Mouse (Mus musculus) testis, postnatal 14 days (tissue): ENCODE results near the gene Lin28a.

Experiments
- DNase-seq: peaks from one replicate; pipeline ENCODE4 v3.0.0; 2021; ENCODE audit warnings: low spot score

Lin28a gene

DNA sequence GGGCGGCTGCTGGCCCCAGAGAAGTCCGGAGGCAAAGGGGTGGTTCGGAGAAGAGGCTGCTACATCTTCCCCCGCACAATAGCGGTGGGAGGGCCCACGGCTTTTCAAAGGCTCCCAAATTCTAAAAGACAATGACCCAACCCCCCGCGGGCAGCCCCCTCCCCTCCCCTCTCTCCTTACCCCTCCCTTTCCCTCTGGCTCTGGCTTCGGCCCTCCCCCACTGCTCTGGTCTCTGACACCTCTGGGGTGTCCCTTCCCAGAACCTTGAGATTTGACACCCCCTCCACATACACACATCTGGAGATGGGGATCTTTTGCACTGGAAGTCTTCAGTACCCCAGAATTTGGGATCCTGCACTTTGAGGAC lies at the start of gene Lin28a:
Lin28a (minus strand) TSS at position 63 of the 367 bp plus-strand sequence.
- peak; percentile 32 for DNase-seq

DNA sequence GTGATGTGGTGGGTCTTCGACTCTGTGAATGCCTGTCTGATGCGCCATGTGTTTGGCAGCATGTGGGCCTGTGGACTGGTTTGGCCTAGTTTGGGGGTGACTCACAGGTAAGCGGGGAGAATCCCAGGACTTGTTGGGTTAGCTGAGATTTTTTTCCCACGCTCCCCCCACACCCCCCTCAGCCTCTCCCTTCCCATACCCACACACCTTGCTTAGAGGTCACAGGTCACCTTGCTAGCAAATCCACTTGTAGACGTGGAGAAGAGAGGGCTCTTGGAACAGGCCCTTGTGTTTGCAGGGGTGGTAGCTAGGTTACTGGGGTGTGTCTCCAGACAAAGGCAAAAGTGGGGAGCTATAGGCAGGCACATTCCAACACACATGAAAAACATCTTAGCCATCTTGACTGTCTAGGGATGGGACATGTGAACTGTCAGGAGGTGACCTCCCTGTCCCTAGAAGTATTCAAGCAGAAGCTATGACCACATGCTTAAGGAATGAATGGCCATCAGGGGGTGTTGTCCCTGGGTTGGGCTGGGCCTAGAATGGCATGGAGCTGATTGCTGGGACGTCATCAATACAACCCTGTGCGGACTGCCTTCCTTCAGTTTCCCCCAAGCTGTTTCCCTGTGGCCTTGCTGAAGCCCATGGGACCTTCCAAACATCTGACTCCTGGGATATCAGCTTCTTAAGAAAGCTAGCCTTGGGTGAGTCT lies 49.3 kb upstream of the Lin28a start:
- DNase-seq = no peak

DNA sequence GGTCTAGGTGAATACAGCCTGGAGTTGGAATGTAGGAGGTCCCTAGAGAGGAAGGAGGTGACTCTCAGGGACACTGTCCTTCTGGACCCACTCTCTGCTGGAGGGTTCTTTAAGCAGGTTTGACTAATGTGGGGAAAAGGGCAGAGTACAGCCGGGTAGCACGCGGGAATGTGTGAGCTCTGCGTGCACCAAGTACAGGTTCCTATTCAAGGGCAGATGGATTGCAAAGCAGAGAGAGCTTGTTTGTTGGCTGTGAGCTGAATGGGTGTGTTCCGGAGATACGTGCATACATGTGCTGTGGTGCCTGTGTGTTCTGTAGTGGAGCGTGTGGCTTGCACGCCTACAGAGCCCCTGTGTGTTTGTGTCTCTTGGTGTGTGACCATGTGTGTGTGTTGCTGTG lies 48.7 kb upstream of the Lin28a start:
- no peak for DNase-seq

DNA sequence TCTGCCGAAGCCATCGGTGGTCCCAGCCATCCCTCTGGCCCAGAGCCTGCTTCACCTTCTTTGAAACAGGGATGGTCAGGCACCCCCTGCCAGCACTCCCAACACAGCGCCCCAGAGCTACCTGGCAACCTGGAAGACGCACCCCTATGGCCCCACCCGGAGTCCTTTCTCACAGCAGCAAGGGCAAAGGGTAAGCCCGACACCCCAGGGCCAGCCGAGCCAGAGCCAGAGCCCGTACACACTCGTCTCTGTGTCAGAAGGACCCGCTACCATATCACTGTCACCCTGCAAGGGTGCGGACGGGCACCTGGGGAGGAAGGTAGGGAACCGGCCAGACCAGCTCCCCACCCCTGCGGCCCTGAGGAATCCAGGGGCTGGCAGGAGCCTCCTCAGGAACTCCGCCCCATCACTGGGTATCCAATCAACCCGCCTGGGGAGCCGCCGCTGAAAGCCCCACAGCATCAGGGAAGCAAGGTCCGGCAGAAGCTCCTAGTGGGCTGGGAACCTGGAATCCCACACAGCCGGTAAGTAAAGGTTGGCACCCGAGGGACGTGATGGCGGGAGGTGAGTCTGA lies 46.9 kb upstream of the Lin28a start:
- DNase-seq = no peak

DNA sequence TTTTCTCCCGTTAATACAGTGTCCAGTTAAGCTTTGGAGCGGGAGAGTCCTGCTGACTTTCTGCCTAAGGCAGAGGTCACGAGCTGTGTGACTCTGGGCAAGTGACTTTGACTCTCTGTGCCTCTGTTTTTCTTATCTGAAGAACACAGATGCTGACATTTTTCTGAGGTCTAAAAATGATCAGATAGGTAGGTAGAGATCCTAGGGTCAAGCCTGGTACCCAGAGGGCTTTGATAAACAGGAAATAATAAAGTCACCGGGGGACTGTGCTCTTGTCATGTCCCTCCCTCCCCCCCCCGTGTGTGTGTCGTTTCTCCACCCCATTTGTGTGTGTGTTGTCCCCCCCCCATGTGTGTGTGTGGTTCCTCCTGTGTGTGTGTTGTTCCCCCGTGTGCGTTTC lies 43.9 kb upstream of the Lin28a start:
- DNase-seq = no peak

DNA sequence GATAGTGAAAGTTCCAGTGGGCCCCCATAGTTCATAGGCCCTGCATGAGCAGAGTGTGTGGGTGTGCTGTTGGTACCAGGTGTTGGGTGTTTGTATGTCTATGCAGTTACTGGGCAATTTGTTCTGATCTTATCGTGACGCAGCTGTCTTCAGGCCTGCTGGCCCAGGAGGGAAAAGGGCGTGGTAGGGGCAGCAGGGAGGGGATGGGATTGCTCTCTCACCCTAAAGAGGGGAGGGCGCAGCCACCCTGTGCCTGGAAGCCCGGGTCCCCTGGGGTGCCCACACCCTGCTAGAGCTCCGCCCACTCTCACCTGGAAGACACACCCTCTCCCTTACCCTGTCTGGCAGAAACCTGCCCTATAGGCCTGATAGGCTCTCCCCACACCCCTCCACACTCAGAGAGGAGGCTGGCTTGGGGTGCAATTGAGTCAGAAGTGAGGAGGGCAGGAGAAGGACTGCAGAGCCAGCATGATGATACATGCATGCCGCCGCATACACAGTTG lies 43.4 kb upstream of the Lin28a start:
- DNase-seq = no peak

DNA sequence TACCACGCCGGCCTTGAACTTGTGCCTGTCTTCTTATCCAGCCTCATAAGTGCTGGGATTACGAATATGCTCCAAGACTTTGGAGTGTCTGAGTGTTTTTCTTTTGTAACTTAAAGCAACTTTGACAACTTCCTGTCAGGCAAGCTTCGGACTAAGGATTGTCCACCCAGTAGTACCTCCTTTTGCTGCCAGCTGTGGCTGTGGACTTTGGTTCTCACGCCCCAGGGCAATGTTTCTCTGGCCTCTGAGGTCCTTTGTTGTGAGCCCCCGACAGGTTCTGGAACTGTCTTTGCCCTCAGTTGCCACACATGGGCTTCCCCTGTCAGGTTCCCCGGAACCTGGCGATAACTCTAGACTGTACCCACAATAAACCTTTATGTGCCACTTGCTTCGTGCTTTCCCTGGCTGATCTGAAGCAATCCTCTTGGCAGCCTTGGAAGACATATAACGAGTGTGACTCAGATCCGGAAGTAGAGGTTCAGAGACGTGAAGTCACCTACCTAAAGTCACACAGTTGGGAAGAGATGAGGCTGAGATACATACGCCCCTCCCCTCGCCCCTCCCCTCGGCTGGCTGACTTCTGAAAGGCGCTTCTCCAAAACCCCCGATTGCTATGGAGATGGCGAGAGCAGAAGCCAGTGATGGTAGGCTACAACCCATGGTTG lies 42.7 kb upstream of the Lin28a start:
- DNase-seq = no peak

DNA sequence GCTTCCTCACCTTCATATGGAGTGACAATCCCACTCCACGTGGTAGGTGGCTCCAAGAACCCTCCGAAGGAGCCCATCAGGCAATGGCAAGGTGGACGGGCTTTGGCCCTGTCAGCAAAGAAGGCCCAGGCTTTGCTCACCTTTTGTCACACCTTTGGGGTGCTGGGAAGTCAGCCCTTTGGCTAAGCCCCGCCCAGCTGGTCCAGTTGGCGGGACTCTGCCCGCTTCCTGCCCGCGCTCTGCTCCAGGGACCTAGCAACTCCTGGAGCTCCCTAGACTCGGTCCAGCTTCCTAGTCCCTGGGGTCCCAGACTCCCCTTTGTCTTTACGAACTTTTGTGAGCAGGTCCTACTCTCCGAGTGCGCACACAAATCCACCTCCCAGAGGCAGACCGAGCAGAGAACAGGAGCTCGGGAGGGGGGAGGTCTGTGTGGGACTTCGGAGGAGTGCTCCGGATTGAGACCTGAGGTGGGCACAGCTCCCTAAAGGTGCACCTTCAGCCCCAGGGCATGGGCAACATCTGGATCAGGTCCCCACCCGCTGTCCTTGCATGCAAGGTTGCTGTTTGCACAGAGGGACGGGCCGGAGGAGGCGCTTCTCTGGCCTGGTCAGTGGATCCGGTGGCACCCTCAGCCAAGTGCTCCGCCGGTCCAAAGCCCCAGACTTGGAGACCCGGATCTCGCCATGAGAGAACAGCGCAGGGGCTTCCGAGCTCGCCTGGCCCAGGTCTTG lies 41.7 kb upstream of the Lin28a start, which contains the start of gene Crybg2:
Crybg2 (plus strand) TSS at position 681 of the 731 bp plus-strand sequence.
- no peak for DNase-seq

DNA sequence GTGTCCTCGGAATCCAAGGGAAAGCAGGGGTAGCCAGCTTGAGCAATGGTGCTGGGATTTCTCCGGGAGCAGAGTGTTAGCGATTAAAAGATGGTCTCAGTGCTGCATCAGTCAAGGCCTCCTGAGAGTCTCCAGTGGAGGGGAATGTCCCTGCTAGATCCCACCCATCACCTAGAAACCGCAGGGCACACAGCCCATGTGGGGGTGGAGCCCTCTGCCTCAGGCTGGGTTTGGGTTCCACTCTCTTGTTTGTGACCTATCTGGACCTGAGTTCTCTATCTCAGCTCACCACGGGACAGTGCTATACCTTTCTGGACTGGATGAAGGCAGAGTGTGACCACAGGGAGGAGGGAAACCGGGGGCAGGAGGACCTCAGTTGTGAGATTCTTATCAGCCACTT lies 40.3 kb upstream of the Lin28a start:
- no peak for DNase-seq

DNA sequence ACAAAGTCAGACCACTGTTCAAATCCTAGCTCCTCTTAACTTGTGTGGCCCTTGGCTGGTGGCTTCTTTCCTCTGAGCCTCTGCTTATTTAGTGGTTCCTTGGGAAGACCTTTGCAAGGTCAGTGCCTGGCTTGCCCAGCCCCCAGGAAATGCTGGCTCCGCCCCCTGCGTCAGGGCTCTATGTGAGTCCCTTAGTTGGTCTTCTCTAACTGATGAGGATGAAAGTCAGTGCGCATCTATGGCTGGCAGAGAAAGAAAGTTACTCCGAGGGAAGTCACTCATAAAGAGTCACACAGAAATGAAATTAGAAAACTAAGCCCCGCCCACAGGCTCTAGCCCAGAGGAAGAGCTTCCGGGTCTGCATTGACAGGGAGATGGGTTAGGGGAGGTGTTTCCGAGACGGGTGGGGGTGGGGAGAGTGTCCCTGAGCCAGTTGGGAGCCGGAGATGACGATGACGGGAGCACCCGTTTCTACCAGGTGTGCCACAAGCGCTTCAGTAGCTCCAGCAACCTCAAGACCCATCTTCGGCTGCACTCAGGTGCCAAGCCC lies 39.6 kb upstream of the Lin28a start:
- no peak for DNase-seq

DNA sequence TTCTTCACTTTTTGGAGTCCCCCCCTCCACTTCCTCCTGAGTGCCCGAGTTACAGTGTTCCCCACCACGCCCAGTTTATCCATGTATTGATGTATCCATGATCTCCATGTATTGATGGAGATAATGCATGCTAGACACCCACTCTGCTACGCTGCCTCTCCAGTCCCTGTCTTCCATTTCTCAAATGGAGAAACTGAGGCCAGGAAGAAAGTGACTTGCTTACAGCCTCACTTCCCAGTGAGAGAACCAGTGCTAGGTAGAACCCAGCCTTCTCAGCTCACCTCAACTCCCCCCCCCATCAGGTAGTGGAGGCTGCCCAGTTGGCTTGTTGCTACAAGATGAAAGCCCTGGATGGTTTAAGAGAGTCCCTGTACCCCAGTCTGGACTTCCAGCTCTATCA lies 34.9 kb upstream of the Lin28a start, which contains the start of gene Zfp683:
Zfp683 (plus strand) TSS at position 301 of the 400 bp plus-strand sequence.
- no peak for DNase-seq

DNA sequence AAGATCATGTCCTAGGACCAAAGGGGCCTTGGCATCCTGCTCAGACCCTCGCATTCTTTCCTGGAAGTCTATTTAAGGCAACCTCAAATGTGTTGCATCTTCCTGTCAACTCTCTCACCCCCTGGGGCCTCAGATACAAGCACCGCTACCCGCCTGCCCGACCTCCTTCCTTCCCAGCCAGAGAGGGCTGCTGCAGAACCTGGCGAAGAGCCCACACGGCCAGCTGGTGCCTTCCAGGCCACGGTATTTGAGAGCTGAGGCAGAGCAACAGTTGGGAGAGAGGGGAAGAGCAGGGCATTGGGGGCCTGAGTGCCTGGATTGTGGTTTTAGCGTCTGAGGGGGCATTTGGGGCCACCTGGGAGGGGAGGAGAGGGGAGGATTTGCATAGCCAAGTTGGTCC lies 33.9 kb upstream of the Lin28a start:
- DNase-seq = no peak

DNA sequence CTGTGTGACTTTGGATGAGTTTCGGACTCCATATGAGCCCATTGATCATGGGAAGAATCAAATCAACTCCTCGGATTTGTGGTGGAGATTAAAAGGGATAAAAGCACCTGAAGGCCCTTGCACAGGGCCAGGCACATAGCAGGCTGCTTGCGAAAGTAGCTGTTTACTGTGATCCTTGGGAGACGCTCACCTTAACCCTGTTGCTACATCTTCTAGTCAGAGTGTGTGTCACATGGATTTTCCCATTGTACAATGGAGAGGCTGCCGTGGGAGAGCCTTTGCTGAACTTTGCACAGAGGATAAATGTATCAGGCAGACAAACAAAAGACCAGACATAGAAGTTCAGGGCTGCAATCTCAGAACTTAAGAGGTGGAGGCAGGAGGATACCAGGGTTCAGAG lies 33.3 kb upstream of the Lin28a start:
- DNase-seq = no peak

DNA sequence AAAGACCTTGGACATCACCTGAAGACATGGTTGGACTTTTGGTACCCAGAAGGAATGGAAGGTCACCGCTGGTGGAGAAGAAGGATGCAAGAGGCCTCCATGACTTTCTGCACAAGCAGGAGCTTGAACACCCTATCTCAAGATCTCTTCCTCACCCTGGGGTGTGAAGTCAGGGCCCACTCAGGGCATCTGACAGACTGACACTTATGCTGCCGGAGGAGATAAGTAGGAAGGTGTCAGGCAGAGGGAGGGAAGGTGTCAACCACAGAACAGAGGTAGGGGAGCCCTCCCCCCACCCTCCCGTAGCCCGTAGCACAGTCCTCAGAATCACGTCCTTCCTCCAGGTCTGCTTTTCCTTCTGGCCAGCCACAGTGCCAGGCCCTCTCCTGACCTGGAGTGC lies 29.0 kb upstream of the Lin28a start:
- DNase-seq = no peak

DNA sequence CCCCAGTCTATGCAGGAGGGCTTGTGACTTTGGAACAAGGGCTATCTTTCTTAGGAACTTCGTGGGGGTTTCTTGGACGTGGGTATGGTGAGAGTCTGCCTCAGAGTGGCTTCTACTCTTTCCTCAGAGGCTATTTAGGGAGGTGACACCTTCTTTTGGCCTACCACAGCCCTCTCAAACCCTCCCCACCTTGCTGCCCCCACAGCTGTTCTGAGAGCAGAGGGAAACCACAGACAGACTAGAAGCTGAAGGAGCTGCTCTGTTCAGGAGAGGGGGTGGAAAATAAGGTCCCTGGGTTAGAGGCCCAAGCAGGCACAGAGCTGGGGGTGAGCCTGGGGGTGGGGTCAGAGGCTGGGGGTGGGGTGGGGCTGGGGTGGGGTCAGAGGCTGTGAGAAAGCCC lies 24.4 kb upstream of the Lin28a start:
- no peak for DNase-seq

DNA sequence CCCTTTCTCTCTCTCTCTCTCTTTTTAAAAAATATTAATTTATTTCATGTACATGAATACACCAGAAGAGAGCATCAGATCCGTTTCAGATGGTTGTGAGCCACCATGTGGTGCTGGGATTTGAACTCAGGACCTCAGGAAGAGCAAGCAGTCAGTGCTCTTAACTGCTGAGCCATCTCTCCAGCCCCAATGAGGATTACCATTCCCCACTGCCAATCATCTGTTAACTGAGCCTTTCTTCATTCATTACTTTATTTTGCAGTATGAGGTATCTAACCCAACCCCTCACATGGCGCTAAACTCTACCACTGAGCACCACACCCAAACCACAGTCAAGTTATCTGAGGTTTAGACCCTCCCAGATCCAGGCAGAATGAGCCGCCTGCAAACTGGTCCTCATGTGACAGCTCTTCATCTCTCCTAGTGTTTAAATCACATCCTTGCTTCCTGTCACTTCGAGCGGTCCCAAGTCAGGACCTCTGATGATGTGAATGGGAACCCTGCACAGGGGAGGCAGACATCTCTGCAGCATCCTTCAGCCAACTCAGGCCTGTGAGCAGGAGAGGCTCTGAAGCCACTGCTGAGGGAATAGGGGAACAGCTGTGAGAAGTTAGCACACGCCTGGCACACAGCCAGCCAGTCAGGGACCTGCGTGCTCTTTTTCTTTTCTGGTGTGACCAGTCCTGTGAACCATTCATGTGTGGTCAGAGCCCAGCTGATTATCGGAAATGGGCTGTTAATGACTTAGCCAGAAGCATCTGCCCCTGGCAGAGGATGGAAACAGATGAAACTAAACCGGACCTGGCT lies 22.9 kb upstream of the Lin28a start:
- no peak for DNase-seq

DNA sequence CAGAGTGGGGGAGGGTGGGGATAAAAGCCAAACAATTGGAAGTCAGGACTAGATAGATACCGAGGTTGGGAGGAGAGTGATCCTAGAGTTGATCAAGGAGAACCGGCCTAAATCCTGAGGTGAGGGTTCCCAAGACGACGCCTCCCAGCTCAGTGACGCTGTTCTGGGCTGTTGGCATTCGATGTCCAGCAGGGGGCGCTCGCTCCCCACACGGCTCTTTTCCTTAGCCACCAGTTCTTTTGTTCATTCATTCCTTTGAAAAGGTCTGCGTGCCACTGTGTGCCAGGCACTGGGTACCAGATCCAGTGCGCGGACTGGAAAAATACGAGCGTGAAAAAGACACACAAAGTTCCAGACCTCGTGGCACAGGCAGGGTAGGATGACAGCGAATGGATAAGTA lies 17.3 kb upstream of the Lin28a start:
- peak; percentile 65 for DNase-seq

DNA sequence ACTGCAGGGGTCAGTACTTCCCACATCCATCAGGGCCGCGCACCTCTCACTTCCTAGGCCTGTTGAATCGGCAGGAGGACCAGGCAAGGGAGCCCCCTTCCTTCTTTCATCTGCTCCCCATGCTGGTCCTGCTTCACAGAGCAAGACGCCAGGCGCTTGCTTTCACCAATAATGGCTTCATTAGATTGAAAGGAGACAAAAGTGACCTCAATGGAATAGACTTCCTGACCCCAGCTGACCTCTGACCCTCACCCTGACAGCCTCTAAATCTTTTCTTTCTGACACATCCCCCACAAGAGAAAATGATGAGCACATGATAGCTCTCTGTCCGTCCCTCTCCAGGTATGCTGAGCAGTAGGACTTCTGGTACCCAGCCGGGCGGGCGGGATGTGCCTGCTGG lies 7.2 kb upstream of the Lin28a start:
- no peak for DNase-seq

DNA sequence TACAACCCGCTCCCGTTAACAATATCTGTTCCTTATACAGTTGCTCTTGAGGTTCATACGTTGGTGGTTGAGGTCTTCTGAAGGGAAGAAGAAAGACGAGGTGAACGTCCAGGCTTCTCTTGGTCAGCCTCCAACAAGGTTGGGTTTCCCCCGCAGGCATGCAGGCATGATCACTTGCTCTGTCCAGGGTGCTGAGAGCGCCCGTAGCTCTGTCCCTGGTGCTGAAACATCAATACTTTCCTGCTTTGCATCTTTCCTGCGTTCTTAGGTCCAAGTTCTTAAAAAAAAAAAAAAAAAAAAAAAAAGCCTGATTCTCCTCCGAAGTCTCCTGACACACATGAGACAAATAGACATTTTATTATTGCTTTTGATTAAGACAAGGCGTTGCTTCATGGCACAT lies 2.0 kb upstream of the Lin28a start:
- peak; percentile 67 for DNase-seq

DNA sequence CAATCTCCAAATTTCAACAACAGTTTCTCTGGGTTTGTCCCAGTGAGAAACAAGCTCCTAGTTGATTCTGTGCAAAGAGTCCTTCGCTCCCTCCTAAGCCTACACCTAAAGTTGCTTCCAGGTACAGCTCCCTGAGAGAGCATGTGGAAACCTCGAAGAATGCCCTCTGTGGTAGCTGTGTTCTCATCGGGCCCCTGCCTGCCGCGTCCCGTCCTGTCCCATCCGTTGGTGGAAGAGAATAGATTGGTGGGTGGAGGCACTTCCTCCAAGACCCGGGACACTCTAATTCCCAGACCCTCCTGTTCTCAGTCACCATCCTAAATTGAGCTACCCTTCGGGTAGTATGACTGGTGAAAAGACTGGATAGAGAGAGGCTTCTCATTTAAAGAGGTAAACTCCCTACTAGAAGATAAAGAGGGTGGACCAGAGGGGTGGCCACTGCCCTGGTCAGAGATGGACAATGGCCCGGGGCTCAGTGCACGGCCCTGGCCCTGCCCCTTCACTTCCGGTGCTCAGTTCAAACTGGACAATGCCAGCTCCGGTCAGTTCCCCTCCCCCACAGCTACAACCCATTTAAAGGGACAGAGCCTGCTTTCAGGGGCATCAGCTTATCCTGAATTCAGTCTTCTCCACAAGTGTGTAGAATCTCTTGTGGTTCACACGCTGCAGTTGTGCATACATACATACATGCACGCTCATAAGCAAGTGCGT lies 1.2 kb upstream of the Lin28a start:
- no peak for DNase-seq

DNA sequence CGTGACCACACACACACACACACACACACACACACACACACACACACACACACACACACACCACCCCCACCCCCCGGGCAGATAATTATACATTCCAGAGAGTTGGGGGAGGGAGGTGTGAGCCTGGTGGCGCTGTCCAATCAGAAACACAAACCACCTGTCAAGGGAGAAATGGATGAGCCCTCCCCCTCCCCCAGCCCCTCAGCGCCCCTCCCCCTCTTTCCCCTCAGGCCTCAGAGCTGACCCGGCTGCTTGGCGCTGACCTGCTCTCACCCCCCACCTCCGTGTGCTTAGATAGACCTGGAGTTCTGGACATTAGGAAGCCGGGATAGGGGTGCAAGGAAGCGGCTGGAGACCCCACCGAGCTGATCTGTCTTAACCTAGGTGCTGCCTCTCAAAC lies 569 bp upstream of the Lin28a start:
- no peak for DNase-seq
